Mouse (Mus musculus): Measurements from ENCODE around the gene Nufip1. TPM values are rescaled to one million over a fixed set of nuclear protein-coding genes. Genes with fewer than 3 reads are reported as not detected.

The Nufip1 gene
- 1 to 10 TPM; 6.6 to 7.6 TPM for total RNA-seq (2021)
- long read RNA-seq, experiment 1, transcript Nufip1-201 (10 exons, 3,974 nt): major isoform, 12 of 14 reads
- long read RNA-seq, experiment 1, partial matches to known transcripts: 0 of 14 reads
- long read RNA-seq, experiment 1, other reads (novel, unspliced or antisense): 2 of 14 reads
- long read RNA-seq, experiment 2, transcript Nufip1-201 (10 exons, 3,974 nt): major isoform, 20 of 22 reads
- long read RNA-seq, experiment 2, partial matches to known transcripts: 0 of 22 reads
- long read RNA-seq, experiment 2, other reads (novel, unspliced or antisense): 2 of 22 reads

DNA sequence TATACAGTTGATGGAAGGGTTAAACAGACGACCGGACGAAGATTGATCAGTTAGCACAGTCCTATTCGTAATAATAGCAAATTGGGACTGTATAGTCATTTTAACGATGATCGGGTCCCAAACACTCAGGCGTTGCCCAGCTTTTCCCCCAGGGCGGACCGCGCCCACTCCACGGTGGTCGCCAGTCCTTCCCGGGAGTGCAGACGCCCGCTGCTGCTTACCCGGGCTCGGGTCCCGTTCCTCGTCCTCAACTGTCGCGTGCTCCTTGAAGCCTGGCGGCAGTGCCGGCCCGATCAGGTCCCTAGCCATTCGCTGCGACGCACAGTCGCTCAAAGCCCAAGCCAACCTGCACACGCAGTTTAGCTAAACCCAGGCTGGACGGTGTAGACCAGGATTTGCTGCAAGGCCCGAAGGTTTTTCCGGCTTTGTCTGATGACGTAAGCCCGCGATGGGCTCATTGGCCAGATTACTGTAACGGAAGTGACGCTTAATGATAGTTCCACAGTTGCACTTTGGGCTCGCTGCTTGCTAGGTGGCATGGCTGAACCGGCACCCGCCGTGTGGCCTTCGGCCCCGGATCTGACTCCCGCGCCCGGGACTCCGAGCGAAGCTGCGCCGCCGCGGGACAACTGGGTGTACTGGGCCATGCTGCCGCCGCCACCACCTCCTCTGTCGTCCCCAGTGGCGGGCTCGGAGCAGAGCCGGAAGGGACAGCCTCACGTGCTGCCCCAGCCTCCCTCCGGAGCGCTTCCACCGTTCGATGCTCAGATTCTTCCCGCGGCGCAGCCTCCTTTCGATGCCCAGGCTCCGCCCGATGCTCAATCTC, at the start of gene Nufip1, which contains the start of gene Gpalpp1:
TSS of gene Nufip1 (plus strand) at position 496 of the 826 bp plus-strand sequence.
TSS of gene Gpalpp1 (minus strand) at position 365 of the 826 bp plus-strand sequence.
- DNase-seq (ENCODE audit: low spot score in 2 of 2): peak; percentile 69 to 78

DNA sequence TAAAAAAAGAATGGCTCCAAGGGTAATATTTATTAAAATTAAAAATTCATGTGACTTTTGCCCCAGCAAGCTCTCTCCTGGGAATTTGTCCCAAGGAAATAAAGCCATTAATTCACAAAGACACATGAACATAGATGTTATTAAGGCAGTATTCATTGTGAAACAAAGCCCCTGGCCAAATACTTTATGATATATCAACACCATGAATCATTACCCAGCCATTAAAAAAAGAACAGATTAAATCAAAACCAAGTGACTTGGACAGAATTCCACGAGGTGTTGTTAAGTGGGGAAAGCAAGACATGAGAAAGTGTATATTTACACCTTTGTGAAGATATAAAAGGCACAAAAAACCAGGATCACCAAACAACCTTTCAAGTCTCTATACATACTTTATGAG, 43.5 kb upstream of the Nufip1 start:
- DNase-seq (ENCODE audit: low spot score in 2 of 2): no peak

DNA sequence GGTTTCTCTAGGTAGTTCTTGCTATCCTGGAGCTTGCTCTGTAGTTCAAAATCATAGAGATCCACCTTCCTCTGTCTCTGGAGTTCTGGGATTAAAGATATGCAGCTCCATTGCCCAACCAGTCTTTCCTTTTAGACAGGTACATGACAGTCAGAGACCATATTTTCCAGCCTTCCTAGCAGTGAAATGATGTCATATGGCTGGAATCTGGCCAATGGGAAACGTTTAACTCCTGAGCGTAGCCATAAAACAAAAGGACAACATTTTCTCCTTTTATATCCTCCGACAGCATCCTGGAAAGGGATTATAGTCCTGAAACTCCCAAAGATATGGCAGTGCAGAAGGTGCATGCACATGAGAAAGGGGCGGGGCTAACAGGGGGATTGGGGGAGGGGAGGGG, 42.4 kb upstream of the Nufip1 start:
- no peak for DNase-seq (ENCODE audit: low spot score in 2 of 2)

DNA sequence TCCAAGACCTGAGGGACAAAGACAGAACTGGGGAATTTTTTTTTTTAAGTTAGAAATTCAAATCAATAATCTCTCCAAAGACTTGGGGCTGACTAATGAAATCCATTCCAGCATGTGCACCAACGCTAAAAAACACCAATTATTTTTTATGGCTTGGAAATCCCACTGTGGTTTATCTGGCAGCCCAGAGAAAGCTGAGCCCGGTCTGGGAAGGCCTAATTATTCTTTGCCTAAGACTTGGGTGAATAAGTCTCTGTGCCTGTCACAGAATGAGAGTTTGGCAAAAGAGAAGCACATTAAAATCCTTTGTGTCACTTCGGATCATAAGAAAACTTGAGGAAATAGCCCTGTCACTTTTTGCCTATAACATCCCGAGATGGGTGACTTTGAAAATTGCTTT, 41.4 kb upstream of the Nufip1 start:
- DNase-seq (ENCODE audit: low spot score in 2 of 2): no peak

DNA sequence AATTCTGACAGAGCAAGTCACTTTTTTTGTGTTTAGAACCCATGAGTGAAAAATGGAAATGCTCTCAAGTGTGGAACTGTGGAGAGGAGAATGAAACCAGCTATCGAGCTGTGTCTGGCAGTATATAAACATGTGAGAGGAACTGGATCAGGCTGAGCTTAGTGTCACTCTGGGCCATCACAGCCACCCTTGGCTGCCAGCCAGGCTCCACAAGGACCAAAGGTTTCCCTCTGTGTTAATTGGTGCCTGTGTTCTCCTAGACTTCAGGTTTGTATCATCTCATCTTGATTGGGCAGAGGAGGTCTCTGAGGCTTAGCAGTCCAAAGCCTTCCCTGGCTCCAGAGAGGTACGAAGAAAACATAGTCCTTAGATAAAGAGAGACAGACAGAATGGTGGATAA, 38.1 kb upstream of the Nufip1 start:
- DNase-seq (ENCODE audit: low spot score in 2 of 2): no peak

DNA sequence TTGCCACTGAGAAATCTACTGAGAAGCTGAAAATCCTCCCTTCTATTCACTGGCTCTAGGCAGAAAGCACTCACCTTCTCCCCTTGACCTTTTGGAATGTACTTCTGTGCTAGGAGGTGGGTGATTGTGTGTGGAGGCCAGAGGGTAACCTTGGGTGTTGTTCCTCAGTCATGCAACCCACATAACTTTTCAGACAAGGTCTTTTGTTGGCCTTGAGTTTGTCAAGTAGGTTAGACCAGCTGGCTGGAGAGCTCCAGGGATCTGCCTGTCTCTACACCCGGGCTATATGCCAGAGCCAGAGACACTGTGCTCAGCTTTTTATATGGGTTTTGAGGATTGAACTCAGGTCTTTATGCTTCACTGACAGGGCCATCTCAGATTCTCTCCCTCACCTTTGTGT, 36.5 kb upstream of the Nufip1 start:
- peak in 1 of 2 experiments; percentile 12 for DNase-seq (ENCODE audit: low spot score in 2 of 2)

DNA sequence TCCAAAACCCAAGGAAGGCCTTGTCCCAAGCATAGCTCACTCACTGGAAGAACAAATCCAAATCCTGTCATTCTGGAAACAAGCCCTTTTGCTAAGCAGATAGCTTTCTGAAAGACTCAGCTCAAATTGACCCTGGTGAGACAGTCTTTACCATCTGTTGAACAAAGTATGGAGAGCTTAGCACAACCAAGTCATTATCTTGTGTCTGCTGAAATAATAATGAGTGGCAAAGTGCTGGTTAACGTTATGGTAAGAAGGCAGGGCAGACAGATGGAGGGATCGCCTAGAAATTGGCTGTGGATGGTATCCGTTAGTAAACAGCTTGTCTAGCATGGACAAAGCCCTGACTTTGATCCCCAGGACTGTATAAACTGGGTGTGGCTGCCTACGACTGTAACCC, 35.0 kb upstream of the Nufip1 start:
- DNase-seq (ENCODE audit: low spot score in 2 of 2): no peak

DNA sequence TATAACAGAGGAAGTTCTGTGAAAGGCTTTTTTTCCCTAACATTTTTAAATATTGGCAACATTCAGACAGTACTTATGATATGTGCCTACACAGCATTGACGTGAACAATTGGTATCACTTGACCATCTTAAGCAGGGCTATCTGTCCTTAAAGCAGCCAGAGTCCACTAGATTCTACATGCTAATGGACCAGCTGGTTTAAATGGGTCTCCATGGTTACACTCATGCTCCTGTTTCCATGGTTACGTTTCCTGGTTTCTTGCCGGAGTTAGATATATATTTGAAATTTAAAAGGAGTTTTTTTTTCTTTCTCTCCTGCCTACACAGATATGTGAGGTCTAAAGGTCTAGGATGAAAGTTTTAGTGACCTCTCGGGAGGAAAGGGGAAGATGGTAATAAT, 34.1 kb upstream of the Nufip1 start:
- DNase-seq (ENCODE audit: low spot score in 2 of 2): no peak

DNA sequence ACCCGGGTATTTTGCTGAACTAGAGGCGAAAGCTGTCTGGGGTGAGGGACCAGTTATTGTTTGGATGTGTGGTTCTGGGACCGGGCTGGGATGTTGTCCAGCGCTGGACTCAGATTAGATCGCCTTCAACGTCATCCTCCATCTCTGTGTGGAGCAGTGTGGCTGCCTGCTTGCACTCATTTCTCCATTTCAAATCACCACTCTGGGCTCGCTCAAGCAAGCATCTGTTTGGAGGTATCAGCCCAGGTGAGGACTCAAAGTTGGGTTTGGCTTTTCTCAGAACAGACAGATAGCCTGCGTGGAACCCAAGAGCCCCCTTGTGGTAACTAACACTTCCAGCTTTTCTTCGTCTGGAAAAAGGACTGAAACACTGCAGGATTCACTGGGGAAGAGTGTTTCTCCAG, 33.6 kb upstream of the Nufip1 start:
- DNase-seq (ENCODE audit: low spot score in 2 of 2): peak; percentile 25 to 26

DNA sequence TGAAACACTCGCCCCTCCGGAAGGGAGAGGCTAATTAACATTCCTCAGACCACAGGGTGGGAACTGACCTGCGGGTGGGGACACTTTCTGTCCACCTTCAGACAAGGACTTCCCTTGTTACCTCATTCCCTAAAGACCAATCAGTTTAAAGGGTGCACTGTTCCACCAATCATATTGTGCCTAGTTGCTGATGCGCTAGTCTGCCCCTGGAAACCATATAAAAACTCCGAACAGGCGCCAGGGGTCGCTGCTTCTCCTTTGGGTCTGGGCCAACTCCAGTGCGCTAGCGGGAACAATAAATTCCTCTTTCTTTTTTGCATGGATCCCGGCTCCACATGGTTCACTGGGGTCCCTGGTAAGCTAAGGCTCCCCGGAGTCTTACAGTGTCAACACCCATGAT, 29.2 kb upstream of the Nufip1 start:
- DNase-seq (ENCODE audit: low spot score in 2 of 2): no peak

DNA sequence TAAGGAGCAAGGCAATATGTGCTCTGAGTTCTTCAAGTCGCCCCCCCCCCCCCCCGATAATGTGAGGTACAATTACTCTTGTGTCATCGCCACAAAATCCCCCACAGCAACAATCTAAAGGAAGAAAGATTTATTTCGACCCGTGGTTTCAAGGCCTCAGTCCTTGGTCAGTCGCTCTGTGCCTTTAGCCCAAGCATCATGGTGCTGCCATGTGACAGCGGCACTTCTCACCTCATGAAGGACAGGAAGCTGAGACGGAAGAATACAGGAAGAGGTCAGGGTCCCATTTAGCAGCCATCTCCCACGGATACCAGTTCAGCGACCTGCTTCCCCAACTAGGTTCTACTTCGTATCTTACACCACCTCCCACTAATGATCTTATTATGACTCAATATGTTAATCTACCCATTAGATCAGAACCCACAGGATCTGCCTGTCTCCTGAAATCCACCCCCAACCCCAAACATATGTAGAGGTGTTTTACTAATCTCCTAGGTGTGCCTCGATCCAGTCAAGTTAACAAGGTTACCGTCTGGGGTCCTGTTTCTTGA, 28.5 kb upstream of the Nufip1 start:
- no peak for DNase-seq (ENCODE audit: low spot score in 2 of 2)

DNA sequence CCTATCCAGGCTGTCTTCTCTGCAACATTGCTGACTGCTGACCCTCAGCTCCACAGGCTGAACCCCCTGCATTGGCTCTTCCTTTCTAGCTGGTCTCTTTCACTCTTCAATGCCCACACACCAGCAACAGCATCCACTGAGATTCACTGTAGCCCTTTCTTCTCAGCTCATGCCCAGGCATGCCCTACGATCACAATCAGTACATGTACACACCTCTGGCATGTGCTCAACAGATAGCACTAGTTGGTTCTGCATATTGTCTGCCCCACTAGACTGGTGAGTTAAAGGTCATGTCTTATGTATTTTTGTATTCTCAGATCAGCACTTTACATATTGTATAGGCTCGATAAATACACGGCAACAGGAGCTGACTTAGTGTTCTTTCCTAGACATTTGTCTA, 26.5 kb upstream of the Nufip1 start:
- no peak for DNase-seq (ENCODE audit: low spot score in 2 of 2)

DNA sequence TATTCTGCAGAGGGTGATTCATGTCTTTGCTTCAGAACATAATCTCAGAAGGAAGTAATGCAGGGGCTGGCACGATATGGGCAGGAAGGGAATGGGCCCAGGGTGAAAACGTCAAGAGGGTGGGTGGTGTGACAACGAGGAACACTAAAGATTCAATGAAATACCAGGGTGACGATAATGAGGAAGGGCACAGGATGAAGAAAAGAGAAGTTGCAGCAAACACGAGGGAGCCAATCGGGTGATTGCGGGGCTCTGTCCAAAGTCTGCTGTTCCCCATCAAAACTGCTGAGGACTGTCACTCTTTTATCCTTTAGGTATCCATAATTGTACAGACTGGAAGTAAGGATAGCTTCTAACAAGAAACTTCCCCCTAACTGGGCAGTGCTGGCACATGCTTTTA, 13.4 kb upstream of the Nufip1 start:
- no peak for DNase-seq (ENCODE audit: low spot score in 2 of 2)

DNA sequence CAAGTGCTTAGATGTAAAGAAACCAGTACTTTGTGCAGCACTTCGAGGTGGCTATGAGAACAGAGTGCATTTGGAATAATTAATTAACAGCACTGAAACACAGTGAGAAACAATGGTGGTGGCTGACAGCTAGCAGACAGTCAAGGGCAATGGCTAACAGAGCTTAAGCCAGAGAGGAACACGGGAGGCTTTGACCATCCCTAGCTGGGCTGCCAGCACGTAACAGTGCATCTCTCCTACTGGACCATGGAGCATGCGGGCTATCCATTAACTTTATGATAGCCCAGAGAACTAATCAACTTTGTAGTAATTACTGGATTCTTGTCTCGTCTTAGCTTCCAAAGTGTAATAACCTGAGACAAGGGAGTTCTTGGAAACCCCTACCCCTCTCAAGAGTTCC, 12.9 kb upstream of the Nufip1 start:
- no peak for DNase-seq (ENCODE audit: low spot score in 2 of 2)

DNA sequence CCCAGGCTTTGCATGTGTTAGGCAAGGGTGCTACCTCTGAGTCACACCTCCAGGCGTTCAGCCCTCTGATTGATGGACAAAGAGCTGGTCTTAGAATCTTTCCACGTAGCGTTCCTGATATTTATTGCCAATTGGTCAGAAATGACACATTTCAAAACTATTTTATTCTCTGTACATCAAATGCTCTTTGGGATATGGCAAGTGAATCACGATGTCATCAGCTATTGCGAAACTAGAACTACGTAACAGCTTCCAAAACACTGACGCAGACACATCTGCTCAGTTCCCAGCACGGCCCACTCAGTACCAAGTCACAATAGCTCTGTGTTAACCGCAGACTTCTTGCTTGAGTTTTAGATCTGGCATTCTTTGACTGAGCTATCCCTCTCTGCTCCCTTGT, 11.1 kb upstream of the Nufip1 start:
- no peak for DNase-seq (ENCODE audit: low spot score in 2 of 2)

DNA sequence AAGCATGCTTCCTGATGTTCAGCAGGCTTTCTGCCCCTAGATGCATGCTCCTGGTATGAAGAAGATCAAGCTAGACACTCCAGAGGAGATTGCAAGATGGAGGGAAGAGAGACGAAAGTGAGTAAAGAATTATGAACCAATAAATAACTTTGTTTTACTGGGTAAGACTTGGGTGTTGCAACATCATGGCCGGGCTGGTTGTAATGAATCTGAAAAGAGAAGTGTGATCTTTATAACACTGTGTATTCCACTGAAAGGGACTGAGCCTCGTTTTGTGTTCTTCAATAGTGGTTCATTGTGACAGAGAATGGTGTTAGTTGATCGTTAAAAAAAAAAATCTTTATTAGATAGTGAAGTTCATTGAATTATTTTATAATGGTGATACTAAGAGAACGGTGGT, 5.1 kb downstream of the Nufip1 start:
- no peak for DNase-seq (ENCODE audit: low spot score in 2 of 2)

DNA sequence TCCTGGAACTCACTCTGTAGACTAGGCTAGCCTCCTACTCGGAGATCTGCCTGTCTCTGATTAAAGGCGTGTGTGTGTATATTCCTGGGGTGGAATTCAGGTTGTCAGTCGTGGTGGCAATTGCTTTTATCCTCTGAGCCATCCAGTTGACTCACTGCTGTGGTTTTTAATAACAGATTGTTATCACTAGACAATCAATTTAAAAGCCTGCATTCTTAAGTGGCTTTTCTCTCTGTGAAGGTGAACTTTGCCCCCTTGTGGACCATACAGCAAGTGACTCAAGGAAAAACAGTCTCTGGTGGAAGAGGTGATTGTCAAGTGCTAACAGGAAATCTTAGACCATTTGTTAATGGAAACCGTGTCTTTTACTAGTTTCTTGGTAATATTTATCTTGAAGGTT, 8.3 kb downstream of the Nufip1 start:
- DNase-seq (ENCODE audit: low spot score in 2 of 2): no peak

DNA sequence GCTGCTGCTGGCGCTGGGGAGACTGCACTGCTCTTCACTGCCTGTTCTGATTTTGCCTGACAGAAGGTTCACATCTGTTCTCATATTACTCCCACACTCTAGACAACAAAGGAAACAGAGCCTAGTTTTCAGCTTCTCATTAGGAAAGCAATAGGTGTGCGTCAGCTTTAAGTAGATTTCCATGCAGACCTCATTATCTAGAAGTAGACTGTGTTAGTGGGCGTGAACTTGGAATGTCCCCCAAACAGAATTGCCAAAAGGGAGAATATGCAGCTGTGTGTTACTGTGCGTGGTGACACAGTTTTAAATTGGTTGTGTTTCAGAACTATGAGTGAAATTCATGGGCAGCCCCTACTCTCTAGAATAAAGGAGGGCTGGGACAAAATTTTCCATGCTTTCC, 9.8 kb downstream of the Nufip1 start:
- no peak for DNase-seq (ENCODE audit: low spot score in 2 of 2)

DNA sequence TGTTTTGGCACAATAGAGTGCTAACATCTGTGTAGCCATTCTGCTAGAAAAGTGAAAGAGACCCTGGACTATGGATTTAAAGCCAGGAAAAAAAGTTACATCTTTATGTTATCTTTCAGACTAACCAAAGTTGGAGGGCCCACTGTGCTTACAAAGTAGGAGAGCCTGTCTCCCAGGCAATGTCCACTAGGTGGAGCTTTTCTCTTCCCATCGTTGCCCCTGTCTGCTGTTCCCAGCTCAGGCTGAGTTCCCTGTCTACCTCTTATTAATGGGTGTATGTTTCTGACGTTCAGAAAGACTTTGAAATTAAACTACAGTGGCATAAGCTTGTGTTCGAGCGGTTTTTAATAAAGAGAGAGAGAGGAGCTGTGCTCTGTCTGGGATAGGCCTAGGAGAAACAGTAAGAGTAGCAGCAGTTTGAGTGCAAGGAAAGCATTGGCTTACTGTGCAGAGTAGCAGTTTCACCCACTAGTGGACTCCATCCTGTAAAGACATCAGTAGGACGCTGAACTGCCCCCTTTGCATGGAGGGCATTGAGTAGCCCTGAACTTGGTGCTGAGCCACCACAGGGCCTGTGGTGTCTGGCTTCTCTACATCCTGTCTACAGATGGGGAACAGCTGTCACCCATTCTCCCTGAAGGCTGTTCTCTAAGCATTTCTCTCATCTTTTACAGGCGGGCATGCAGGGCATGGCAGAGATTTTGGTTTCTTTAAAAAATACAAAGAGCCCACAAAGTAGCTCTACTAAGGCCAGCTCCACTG, 11.4 kb downstream of the Nufip1 start:
- DNase-seq (ENCODE audit: low spot score in 2 of 2): peak; percentile 25 to 27

DNA sequence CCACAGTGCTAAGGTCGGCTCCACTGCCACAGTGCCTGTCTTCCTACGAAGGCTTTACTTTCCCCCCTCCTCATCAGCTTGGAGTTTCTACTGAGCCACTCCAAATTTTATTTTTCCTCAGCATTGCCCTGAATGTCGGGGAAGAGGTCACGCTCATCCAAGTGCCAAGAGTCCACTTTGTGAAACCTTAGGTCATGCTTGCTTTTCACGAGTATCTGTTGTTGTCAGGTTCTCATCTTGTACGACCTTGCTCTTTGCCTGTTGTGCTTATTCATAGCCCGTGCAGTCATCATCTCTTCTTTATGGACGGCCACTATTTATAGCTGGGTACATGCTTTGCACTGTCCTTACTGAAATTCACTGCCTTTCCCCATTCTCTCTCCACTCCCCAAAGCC, 12.0 kb downstream of the Nufip1 start:
- no peak for DNase-seq (ENCODE audit: low spot score in 2 of 2)

DNA sequence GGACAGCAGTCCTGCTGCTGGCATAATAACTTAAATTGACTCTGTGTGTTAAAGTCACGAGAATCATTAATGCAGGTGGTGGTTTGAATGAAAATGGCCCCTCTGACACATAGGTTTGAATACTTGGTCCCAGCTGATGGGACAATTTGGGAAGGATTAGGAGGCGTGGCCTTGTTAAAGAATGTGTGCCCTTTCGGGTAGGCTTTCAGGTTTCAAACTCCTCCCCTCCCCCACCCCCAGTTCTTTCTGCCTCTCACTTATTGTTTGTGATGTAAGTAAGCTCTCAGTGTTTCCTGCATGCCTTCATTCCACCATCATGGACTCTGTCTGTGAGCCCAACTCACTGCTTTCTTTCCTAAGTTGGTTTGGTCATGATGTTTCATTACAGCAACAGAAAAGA, 16.6 kb downstream of the Nufip1 start:
- no peak for DNase-seq (ENCODE audit: low spot score in 2 of 2)

DNA sequence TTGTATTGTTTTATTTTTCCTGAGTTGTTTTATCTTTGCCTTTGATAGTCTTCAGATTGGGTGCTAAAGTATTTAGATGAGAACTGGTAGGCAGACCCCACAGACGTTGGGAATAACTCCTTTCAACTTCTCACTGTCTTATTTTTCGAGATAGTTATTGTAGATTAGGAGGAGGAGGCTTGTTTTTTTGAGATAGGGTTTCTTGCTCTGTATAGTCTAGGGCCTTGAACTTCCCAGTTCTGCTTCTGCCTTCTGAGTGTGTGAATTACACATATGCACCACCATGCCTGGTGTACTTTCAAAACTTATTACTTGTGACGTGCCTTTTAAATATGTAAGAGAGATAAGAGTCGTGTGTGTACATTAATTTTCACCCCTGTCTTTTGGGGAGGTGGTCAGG, 17.5 kb downstream of the Nufip1 start:
- no peak for DNase-seq (ENCODE audit: low spot score in 2 of 2)
